ENCODE assay signal across 10 mouse cellular contexts in genomic region chr2:62046861-62047503, GRCm38 (mm10). TPM values are rescaled to one million over a fixed set of nuclear protein-coding genes. Genes with fewer than 3 reads are reported as not detected.
DNase-seq lines count a peak whose midpoint lies in the region; ATAC-seq and TF ChIP-seq lines count a peak whose summit lies in the region.
"Had no signal": no experiment of that assay in that cellular context is flagged by ENCODE, and none has a peak within 500 bp of the region (broad histone marks: within the 10 kb centered on the region; RNA-seq: fewer than 3 reads in every experiment).

No protein-coding gene starts in this region.

- DNase-seq in heart, adult 9 months (ENCODE audit: low spot score in 2 of 2) = no peak
- DNase-seq in embryonic facial prominence, embryonic 10.5 days (ENCODE audit: low spot score) = peak; percentile 8
- DNase-seq in midbrain, embryonic 14.5 days = peak; percentile 60
- DNase-seq in adrenal gland, postnatal 36 days = no peak
- no peak for DNase-seq in thymus, adult 2 months

- no peak for TF ChIP-seq CTCF in intestine, postnatal 0 days (IDR thresholded peaks at IDR 0.05; ENCODE audit: low read depth)
- TF ChIP-seq CTCF in thymus, adult 2 months (IDR thresholded peaks at IDR 0.05; ENCODE audit: borderline replicate concordance, control insufficient read depth, extremely low read depth, insufficient read depth, low read length, poor library complexity) = no peak

- H3K4me2 ChIP-seq in heart, embryonic 12.5 days = peak overlapping the region; percentile 75
- H3K4me2 ChIP-seq in intestine, postnatal 0 days (replicated peaks; ENCODE audit: low read depth) = peak overlapping the region; percentile 56
- H3K4me2 ChIP-seq in midbrain, embryonic 14.5 days (ENCODE audit: low read length) = peak overlapping the region; percentile 58

- H3K27ac ChIP-seq in heart, embryonic 12.5 days (ENCODE audit: poor library complexity, severe bottlenecking) = no peak overlapping the region
- no peak overlapping the region for H3K27ac ChIP-seq in embryonic facial prominence, embryonic 10.5 days (replicated peaks)
- H3K27ac ChIP-seq in intestine, postnatal 0 days (ENCODE audit: low read depth, low read length) = no peak overlapping the region
- peak overlapping the region; percentile 95 for H3K27ac ChIP-seq in midbrain, embryonic 14.5 days (replicated peaks; ENCODE audit: low read depth, low read length)
- no peak overlapping the region for H3K27ac ChIP-seq in thymus, adult 2 months (ENCODE audit: control insufficient read depth, insufficient read depth, low read length)

- 0 out of 2 replicates have a peak, but pooled peaks have one; percentile 2 for ATAC-seq in heart, embryonic 12.5 days (ENCODE audit: insufficient number of reproducible peaks, low FRiP score)
- ATAC-seq in intestine, postnatal 0 days = no peak
- peak; percentile 18 for ATAC-seq in midbrain, embryonic 14.5 days (ENCODE audit: low FRiP score, low TSS enrichment)
- ATAC-seq in inflammation-experienced regulatory T-cells, adult 6 months = no peak

- no peaks in the 10 kb centered on the region for H3K27me3 ChIP-seq in heart, embryonic 12.5 days (replicated peaks)
- H3K27me3 ChIP-seq in embryonic facial prominence, embryonic 10.5 days (replicated peaks; ENCODE audit: low read depth, poor library complexity, severe bottlenecking) = peaks cover 16% of the 10 kb centered on the region
- 0 out of 2 replicates have a peak, but pooled peaks cover 5% of the 10 kb centered on the region for H3K27me3 ChIP-seq in intestine, postnatal 0 days (replicated peaks; ENCODE audit: control insufficient read depth, insufficient read depth, low read length)
- no peaks in the 10 kb centered on the region for H3K27me3 ChIP-seq in midbrain, embryonic 14.5 days (ENCODE audit: control insufficient read depth, insufficient read depth, low read length)
- no peaks in the 10 kb centered on the region for H3K27me3 ChIP-seq in thymus, adult 2 months (ENCODE audit: control insufficient read depth, insufficient read depth, low read length)
- H3K27me3 ChIP-seq: CH12.LX had no signal

- TF ChIP-seq POLR2A in thymus, adult 2 months (IDR thresholded peaks at IDR 0.05; ENCODE audit: control insufficient read depth, extremely low read depth, insufficient read depth, low read length, poor library complexity) = no peak

- H3K36me3 ChIP-seq in heart, embryonic 12.5 days = no peaks in the 10 kb centered on the region
- H3K36me3 ChIP-seq in embryonic facial prominence, embryonic 10.5 days (replicated peaks) = no peaks in the 10 kb centered on the region
- no peaks in the 10 kb centered on the region for H3K36me3 ChIP-seq in intestine, postnatal 0 days (ENCODE audit: control insufficient read depth, insufficient read depth)
- H3K36me3 ChIP-seq in midbrain, embryonic 14.5 days (ENCODE audit: control insufficient read depth, insufficient read depth, low read length) = no peaks in the 10 kb centered on the region
- H3K36me3 ChIP-seq in thymus, adult 2 months (ENCODE audit: control insufficient read depth, insufficient read depth, low read length) = no peaks in the 10 kb centered on the region

- peak overlapping the region; percentile 68; the same call in 1 of the 2 replicates for H3K9ac ChIP-seq in heart, embryonic 12.5 days
- no peak overlapping the region for H3K9ac ChIP-seq in intestine, postnatal 0 days (ENCODE audit: low read depth, low read length)
- peak overlapping the region; percentile 69 for H3K9ac ChIP-seq in midbrain, embryonic 14.5 days (replicated peaks; ENCODE audit: low read length)

- peaks cover 4% of the 10 kb centered on the region for H3K4me1 ChIP-seq in heart, embryonic 12.5 days (replicated peaks)
- peaks cover 16% of the 10 kb centered on the region for H3K4me1 ChIP-seq in embryonic facial prominence, embryonic 10.5 days
- H3K4me1 ChIP-seq in intestine, postnatal 0 days (replicated peaks; ENCODE audit: control insufficient read depth, insufficient read depth, low read length) = no peaks in the 10 kb centered on the region
- H3K4me1 ChIP-seq in midbrain, embryonic 14.5 days (ENCODE audit: control insufficient read depth, insufficient read depth, low read length) = no peaks in the 10 kb centered on the region
- H3K4me1 ChIP-seq in thymus, adult 2 months (replicated peaks; ENCODE audit: control insufficient read depth, insufficient read depth, low read length) = no peaks in the 10 kb centered on the region

- no peaks in the 10 kb centered on the region for H3K9me3 ChIP-seq in heart, embryonic 12.5 days (replicated peaks)
- H3K9me3 ChIP-seq in embryonic facial prominence, embryonic 10.5 days = no peaks in the 10 kb centered on the region
- no peaks in the 10 kb centered on the region for H3K9me3 ChIP-seq in intestine, postnatal 0 days (ENCODE audit: control insufficient read depth)
- H3K9me3 ChIP-seq in midbrain, embryonic 14.5 days (ENCODE audit: control insufficient read depth, low read length) = no peaks in the 10 kb centered on the region

- WGBS in heart, embryonic 12.5 days = 10% methylated on average over 10 of the region's 10 CpGs
- 13% methylated on average over 10 of the region's 10 CpGs for WGBS in embryonic facial prominence, embryonic 10.5 days
- WGBS in intestine, postnatal 0 days = 9% methylated on average over 10 of the region's 10 CpGs
- 9% methylated on average over 10 of the region's 10 CpGs for WGBS in midbrain, embryonic 14.5 days
- WGBS in thymus, adult 2 months = 26% methylated on average over 10 of the region's 10 CpGs

- peak overlapping the region; percentile 64 for H3K4me3 ChIP-seq in heart, embryonic 12.5 days
- H3K4me3 ChIP-seq in embryonic facial prominence, embryonic 10.5 days = peak overlapping the region; percentile 62
- H3K4me3 ChIP-seq in intestine, postnatal 0 days (ENCODE audit: low read depth, low read length) = peak overlapping the region; percentile 30
- H3K4me3 ChIP-seq in midbrain, embryonic 14.5 days (replicated peaks; ENCODE audit: low read depth, low read length) = peak overlapping the region; percentile 44
- H3K4me3 ChIP-seq in thymus, adult 2 months (ENCODE audit: control insufficient read depth, insufficient read depth, low read length) = no peak overlapping the region

RNA-seq across cellular contexts. Expression of gene Slc4a10, which starts 0.7 kb away (rescaled TPM):
- 0.42 and 0.90 TPM in 2 replicates for polyA plus RNA-seq in heart, embryonic 12.5 days (2016; fragmentation: Nextera tagmentation; extraction: Ambion mirVana)
- 0.03 and 0.05 TPM in 2 replicates for polyA plus RNA-seq in embryonic facial prominence, embryonic 10.5 days (2016; fragmentation: Nextera tagmentation; extraction: Ambion mirVana)
- polyA plus RNA-seq in intestine, postnatal 0 days (2015; fragmentation: Nextera tagmentation; extraction: Ambion mirVana) = 0.50 and 0.63 TPM in 2 replicates
- polyA plus RNA-seq in midbrain, embryonic 14.5 days (2014; fragmentation: Nextera tagmentation; extraction: Ambion mirVana) = 20.1 and 22.1 TPM in 2 replicates
- polyA plus RNA-seq in inflammation-experienced regulatory T-cells, adult 6 months (2017; shearing (Covaris generic)) = 1 to 10 TPM in 2 of 3 experiments, under 1 TPM in 1; 0.59 to 3.4 (median 1.2) TPM
- total RNA-seq in adrenal gland, postnatal 36 days (2021) = 1 to 10 TPM; 2.1 to 2.2 TPM
- 0.13 and 0.23 TPM in 2 replicates for polyA plus RNA-seq in thymus, adult 2 months (2012; rRNA removed)
- total RNA-seq: CH12.LX had no signal
- polyA plus RNA-seq: spleen, adult 2 months had no signal

Comparison
In these comparisons a context has a peak if more than half of its experiments do, and no peak if none do; other contexts are left out.
1. ATAC-seq: peak in heart, embryonic 12.5 days (single experiment) and midbrain, embryonic 14.5 days (single experiment); none in intestine, postnatal 0 days (single experiment) and inflammation-experienced regulatory T-cells, adult 6 months (single experiment).
2. DNase-seq: peak in embryonic facial prominence, embryonic 10.5 days (single experiment) and midbrain, embryonic 14.5 days (single experiment); none in heart, adult 9 months (0 of 2), adrenal gland, postnatal 36 days (0 of 2) and thymus, adult 2 months (single experiment).
3. Peak in every context shown above with its lines, with median percentiles within 50 percentile points of each other: H3K4me2 ChIP-seq.